Mouse (Mus musculus): ENCODE results near the gene Tmem139. TPM values are rescaled to one million over a fixed set of nuclear protein-coding genes. Genes with fewer than 3 reads are reported as not detected.

The Tmem139 gene
- polyA plus RNA-seq, 1 experiment: not detected

DNA sequence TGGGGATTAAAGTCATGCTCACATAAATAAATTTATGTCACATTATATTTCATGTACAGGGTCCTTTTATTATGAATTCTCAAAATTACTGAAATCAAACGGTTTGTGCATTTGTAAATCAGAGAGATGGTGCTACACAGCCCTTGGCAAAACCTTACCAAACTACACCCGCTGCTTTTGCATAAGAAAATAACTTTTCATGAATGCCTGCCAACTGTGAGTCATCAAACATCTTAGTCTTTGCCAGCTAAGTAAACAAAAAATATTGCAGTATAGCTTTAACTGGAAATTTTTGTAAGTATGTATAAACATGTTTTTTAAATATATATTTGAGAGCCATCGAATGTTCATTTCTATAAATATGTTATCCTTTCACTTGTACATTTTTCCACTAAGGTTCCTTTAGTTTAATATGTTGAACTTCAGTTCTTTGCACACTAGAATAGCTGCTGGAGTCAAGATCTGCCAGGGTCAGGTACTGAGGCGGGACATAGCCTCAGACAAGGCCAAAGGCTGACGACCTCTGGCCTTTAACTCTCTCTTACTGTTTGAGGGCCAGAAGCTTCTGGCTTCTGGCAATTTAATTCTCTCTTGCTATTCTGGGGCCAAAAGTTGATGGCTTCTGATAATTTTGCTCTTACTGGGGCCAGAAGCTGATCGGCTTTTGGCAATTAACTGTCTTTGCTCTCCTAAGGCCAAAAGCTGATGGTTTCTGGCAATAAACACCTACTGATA is 20.3 kb upstream of the Tmem139 start:
- Histone ChIP-seq H3K4me3 (replicated peaks) (no peak overlapping the region), H3K4me1 (ENCODE audit: control insufficient read depth) (peaks cover 11% of the 10 kb centered on the region), H3K27me3 (ENCODE audit: control insufficient read depth) (no peaks in the 10 kb centered on the region), H3K9me3 (ENCODE audit: control insufficient read depth, low read length) (no peaks in the 10 kb centered on the region), H3K36me3 (ENCODE audit: control insufficient read depth) (no peaks in the 10 kb centered on the region)
- TF ChIP-seq TAL1 (IDR thresholded peaks at IDR 0.05; ENCODE audit: low read length) (no peak), GATA1 (IDR thresholded peaks at IDR 0.05; ENCODE audit: low read length) (no peak)

DNA sequence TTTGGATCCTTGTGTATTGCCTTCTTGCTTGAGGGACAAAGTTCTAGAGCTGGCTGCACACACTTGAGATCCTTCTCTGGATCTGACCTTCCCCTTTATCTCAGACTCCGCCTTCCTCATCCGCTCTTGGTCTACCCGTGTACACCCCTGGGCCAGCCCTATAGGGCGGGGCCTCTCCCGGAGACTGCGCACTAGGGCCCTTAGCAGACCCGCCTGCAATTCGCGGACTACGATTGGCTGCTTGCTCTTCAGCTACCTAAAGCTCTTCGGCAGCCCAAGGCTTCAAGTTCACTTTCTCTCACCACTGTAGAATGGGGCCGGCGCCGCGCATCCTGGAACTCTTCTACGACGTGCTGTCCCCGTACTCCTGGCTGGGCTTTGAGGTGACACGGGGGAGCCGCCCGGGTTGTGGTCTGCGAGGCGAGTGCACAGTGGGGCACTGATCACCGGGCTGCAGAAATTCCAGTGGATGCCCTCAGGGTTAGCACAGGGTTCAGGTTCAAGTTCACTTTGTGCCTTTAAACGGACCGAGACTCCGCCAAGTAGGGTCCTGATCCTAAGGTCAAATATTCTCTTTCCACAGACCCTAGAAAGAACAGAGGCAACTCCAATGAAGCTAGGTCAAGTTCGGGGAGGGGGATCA is 15.9 kb upstream of the Tmem139 start, which contains the start of gene Gstk1:
Gene Gstk1 (plus strand): TSS at position 225 of the 643 bp plus-strand sequence.
- TF ChIP-seq GATA1 (IDR thresholded peaks at IDR 0.05; ENCODE audit: low read length): no peak
- no peak for TF ChIP-seq TAL1 (IDR thresholded peaks at IDR 0.05; ENCODE audit: low read length)
- H3K9me3 ChIP-seq (ENCODE audit: control insufficient read depth, low read length): no peaks in the 10 kb centered on the region
- peaks cover 20% of the 10 kb centered on the region for H3K4me1 ChIP-seq (ENCODE audit: control insufficient read depth)
- H3K4me3 ChIP-seq (replicated peaks): peak within 1 kb of the TSS; percentile 64
- H3K36me3 ChIP-seq (ENCODE audit: control insufficient read depth): no peaks in the 10 kb centered on the region
- H3K27me3 ChIP-seq (ENCODE audit: control insufficient read depth): peaks cover 12% of the 10 kb centered on the region

DNA sequence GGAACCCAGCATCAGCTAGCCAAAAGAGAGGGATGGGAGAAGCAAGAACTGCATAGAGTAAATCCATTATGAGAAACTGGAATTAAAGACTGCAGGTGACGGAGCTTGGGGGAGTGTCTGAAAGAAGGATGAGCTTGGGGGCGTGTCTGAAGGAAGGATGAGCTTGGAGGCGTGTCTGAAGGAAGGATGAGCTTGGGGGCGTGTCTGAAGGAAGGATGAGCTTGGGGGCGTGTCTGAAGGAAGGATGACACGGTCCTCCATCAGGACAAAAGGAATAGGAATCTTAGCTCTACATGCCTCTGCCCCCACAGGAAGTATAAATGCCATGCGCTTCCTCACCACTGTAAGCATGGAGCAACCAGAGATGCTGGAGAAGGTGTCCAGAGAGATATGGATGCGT is 14.6 kb upstream of the Tmem139 start:
- TF ChIP-seq GATA1 (IDR thresholded peaks at IDR 0.05; ENCODE audit: low read length) (no peak), TAL1 (IDR thresholded peaks at IDR 0.05; ENCODE audit: low read length) (no peak)
- Histone ChIP-seq H3K9me3 (ENCODE audit: control insufficient read depth, low read length) (no peaks in the 10 kb centered on the region), H3K36me3 (ENCODE audit: control insufficient read depth) (no peaks in the 10 kb centered on the region), H3K4me1 (ENCODE audit: control insufficient read depth) (peaks cover 20% of the 10 kb centered on the region), H3K27me3 (ENCODE audit: control insufficient read depth) (peaks cover 12% of the 10 kb centered on the region), H3K4me3 (replicated peaks) (no peak overlapping the region)

DNA sequence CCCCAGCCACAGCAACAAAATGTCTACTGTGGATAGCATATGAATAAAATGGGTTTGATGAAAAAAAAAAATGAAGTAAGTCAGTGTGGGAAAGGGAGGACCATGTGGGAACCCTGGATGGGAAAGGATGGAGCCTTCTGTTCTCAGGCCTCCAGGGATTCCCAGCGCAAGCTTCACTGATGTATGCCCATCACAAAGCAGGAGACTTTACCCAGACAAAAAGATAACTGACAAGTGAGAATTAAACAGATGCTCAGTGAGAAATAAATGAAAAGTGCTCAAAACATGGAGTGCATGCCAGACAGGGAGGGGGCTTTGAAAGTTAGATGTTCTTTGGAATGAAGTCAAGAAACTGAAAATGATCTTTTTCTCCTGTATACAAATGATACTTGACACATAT is 13.8 kb upstream of the Tmem139 start:
- TF ChIP-seq GATA1 (IDR thresholded peaks at IDR 0.05; ENCODE audit: low read length) (no peak), TAL1 (IDR thresholded peaks at IDR 0.05; ENCODE audit: low read length) (no peak)
- Histone ChIP-seq H3K9me3 (ENCODE audit: control insufficient read depth, low read length) (no peaks in the 10 kb centered on the region), H3K27me3 (ENCODE audit: control insufficient read depth) (peaks cover 12% of the 10 kb centered on the region)

DNA sequence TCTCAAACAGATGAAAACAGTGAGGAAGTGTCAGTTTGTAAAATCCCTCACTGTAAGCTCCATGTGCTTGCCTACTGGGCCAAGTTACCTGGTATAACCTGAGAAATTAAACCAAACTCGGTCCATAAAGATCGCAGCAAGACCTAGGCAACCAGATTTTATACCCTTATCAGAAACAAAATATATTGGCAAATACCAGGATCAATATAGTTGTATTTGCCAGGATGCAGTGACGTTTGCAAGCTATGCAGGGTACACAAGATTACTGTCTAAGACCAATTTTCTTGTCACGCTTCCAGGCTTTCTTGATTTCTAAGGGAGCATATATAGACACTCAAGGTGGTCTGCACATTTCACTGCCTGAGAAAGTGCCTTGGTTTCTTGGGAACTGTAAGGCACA is 10.0 kb upstream of the Tmem139 start:
- Histone ChIP-seq H3K4me1 (ENCODE audit: control insufficient read depth) (peaks cover 6% of the 10 kb centered on the region), H3K9me3 (ENCODE audit: control insufficient read depth, low read length) (no peaks in the 10 kb centered on the region)

More for the DNA sequence above, 13.8 kb upstream of the Tmem139 start:
- peaks cover 20% of the 10 kb centered on the region for H3K4me1 ChIP-seq (ENCODE audit: control insufficient read depth)
- no peaks in the 10 kb centered on the region for H3K36me3 ChIP-seq (ENCODE audit: control insufficient read depth)
- H3K4me3 ChIP-seq (replicated peaks): no peak overlapping the region

DNA sequence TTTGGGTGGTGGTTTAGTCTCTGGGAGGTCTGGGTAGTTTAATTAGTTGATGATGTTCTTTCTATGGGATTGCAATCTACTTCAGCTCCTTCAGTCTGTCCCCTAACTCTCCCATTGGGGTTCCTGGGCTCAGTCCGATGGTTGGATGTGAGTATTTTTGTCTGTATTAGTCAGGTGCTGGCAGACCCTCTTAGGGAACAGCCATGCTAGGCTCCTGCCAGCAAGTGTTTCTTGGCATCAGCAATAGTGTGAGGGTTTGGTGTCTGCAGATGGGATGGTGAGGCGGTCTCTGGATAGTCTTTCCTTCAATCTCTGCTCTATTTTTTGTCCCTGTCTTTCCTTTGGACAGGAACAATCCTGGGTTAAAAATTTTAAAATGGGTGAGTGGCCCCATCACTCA is 8.7 kb upstream of the Tmem139 start:
- H3K9me3 ChIP-seq (ENCODE audit: control insufficient read depth, low read length): no peaks in the 10 kb centered on the region
- H3K36me3 ChIP-seq (ENCODE audit: control insufficient read depth): no peaks in the 10 kb centered on the region
- TF ChIP-seq GATA1 (IDR thresholded peaks at IDR 0.05; ENCODE audit: low read length) (no peak), TAL1 (IDR thresholded peaks at IDR 0.05; ENCODE audit: low read length) (no peak)
- peaks cover 10% of the 10 kb centered on the region for H3K27me3 ChIP-seq (ENCODE audit: control insufficient read depth)
- H3K4me1 ChIP-seq (ENCODE audit: control insufficient read depth): peaks cover 10% of the 10 kb centered on the region
- H3K4me3 ChIP-seq (replicated peaks): no peak overlapping the region

More for the DNA sequence above, 10.0 kb upstream of the Tmem139 start:
- H3K36me3 ChIP-seq (ENCODE audit: control insufficient read depth): no peaks in the 10 kb centered on the region
- TF ChIP-seq GATA1 (IDR thresholded peaks at IDR 0.05; ENCODE audit: low read length) (no peak), TAL1 (IDR thresholded peaks at IDR 0.05; ENCODE audit: low read length) (no peak)
- peaks cover 15% of the 10 kb centered on the region for H3K27me3 ChIP-seq (ENCODE audit: control insufficient read depth)
- no peak overlapping the region for H3K4me3 ChIP-seq (replicated peaks)

DNA sequence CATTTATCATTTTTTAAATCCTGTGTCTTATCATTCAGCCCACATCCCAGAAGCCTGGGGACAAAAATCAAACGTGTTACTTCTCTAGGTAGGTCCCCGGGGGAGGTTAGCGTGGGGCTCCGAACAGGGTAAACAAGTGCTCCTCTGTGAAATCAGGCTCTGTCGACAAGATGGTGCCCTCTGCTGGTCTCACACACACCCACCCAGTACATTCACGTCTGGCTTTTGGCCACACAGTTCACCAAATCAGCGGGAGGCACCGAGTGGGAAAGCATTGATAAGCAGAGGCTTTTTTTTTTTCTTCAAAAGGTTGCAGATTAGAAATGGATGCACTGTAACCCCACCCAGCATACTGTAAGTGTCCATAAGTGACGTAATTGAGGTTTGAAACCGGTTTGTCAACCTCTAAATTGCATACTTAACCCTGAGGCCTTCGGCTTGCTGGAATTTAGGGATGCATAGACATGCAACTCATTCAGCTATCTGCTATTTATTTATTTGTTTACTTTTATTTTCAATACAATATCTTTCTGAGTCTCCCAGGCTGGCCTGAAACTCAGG is 4.4 kb upstream of the Tmem139 start:
- no peaks in the 10 kb centered on the region for H3K9me3 ChIP-seq (ENCODE audit: control insufficient read depth, low read length)
- H3K4me1 ChIP-seq (ENCODE audit: control insufficient read depth): peaks cover 21% of the 10 kb centered on the region
- no peaks in the 10 kb centered on the region for H3K36me3 ChIP-seq (ENCODE audit: control insufficient read depth)
- H3K27me3 ChIP-seq (ENCODE audit: control insufficient read depth): peaks cover 8% of the 10 kb centered on the region
- H3K4me3 ChIP-seq (replicated peaks): no peak overlapping the region
- TF ChIP-seq GATA1 (IDR thresholded peaks at IDR 0.05; ENCODE audit: low read length): no peak
- TF ChIP-seq TAL1 (IDR thresholded peaks at IDR 0.05; ENCODE audit: low read length): no peak

DNA sequence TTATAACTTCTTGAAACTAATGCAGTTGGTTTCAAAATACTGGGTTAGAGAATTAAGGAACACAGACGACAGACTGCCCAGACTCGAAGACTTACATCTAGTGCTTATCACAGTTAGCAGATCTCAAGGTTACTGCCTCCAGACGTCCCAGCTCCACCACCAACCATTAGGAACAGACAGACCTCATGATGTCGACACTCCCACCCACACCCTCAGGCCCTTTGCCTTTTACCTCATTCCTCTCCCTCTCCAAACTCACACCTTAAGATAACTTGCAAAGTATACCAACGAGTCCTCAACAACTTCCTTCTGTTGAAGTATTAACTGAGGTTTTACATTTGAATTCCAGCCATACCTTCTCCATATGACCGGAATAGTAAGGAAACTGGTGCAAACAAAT is 1.3 kb upstream of the Tmem139 start:
- Histone ChIP-seq H3K9me3 (ENCODE audit: control insufficient read depth, low read length) (no peaks in the 10 kb centered on the region), H3K4me3 (replicated peaks) (no peak overlapping the region), H3K36me3 (ENCODE audit: control insufficient read depth) (no peaks in the 10 kb centered on the region), H3K4me1 (ENCODE audit: control insufficient read depth) (peaks cover 37% of the 10 kb centered on the region), H3K27me3 (ENCODE audit: control insufficient read depth) (peaks cover 7% of the 10 kb centered on the region)
- no peak for TF ChIP-seq GATA1 (IDR thresholded peaks at IDR 0.05; ENCODE audit: low read length)
- no peak for TF ChIP-seq TAL1 (IDR thresholded peaks at IDR 0.05; ENCODE audit: low read length)

DNA sequence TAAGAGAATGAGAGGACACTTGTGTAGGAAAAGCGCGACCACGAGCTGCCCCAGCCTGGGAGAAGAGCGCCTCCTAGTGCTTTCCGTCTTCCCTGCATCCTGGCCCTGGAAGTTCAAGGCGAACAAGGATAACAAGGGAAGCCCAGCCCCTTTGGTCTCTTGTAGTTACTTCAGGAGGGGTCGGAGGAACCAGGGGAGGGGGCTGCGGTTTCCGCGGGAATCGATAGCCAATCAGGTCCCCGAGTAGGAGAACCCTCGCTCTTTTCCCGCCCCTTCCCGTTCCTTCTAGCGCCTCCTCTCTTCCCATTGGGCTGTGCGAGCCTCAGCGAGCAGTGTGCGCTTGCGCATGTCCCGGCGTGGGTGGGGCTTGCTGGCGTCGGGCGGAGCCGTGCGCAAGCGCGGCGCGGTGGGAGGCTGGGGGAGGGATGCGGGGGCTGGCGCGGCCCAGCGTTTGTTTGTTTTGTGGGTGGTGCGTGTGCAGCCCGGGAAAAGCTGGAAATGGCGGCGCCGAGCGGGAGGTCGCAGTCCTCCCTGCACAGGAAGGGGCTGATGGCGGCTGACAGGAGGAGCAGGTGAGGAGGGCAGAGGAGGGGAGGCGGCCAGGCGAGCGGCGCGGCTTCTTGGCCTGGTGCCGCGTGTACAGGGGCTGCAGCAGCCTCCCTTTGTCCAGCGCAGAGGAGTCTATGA is 3.0 kb downstream of the Tmem139 start, which contains the start of gene Casp2:
Gene Casp2 (plus strand): TSS at position 360 of the 687 bp plus-strand sequence.
- H3K9me3 ChIP-seq (ENCODE audit: control insufficient read depth, low read length): no peaks in the 10 kb centered on the region
- H3K4me3 ChIP-seq (replicated peaks): peak within 1 kb of the TSS; percentile 78
- TF ChIP-seq GATA1 (IDR thresholded peaks at IDR 0.05; ENCODE audit: low read length): no peak
- TF ChIP-seq TAL1 (IDR thresholded peaks at IDR 0.05; ENCODE audit: low read length): no peak
- H3K27me3 ChIP-seq (ENCODE audit: control insufficient read depth): peaks cover 5% of the 10 kb centered on the region
- H3K36me3 ChIP-seq (ENCODE audit: control insufficient read depth): peaks cover 34% of the 10 kb centered on the region
- H3K4me1 ChIP-seq (ENCODE audit: control insufficient read depth): peaks cover 50% of the 10 kb centered on the region

All from erythroblast, embryonic 14.5 days (primary cell).